8 mouse cellular contexts compared by ENCODE assay signal in genomic region chrX:13347027-13347840, GRCm38 (mm10).
DNase-seq lines count a peak whose midpoint lies in the region; ATAC-seq and TF ChIP-seq lines count a peak whose summit lies in the region.

No protein-coding gene starts in this region.

- DNase-seq in G1E (ENCODE audit: low spot score), result peak; percentile 55
- DNase-seq in cerebellum, adult 11-12 months, result peak; percentile 75
- peak; percentile 78 for DNase-seq in hindbrain, embryonic 10.5 days (ENCODE audit: low spot score)
- DNase-seq in layer of hippocampus, postnatal 10 days (ENCODE audit: low spot score in 2 of 2), result peak; percentile 64 to 72
- peak; percentile 92 for DNase-seq in lung, postnatal 0 days (ENCODE audit: low spot score)
- peak; percentile 39 for DNase-seq in ovary, postnatal 10 days (ENCODE audit: low spot score)
- DNase-seq in thymus, postnatal 10 days (ENCODE audit: low spot score in 2 of 2), result peak; percentile 62 to 72

- no peaks in the 10 kb centered on the region for H3K36me3 ChIP-seq in G1E (replicated peaks)
- no peaks in the 10 kb centered on the region for H3K36me3 ChIP-seq in hindbrain, embryonic 10.5 days
- H3K36me3 ChIP-seq in lung, postnatal 0 days (ENCODE audit: insufficient read depth, low read length), result no peaks in the 10 kb centered on the region

- peak; percentile 86 for ATAC-seq in G1E (ENCODE audit: extremely low read depth, insufficient number of reproducible peaks, low FRiP score, poor library complexity, severe bottlenecking)
- peak; percentile 86 for ATAC-seq in frontal cortex, adult (ENCODE audit: low TSS enrichment)
- ATAC-seq in lung, postnatal 0 days, result peak; percentile 93

- H3K4me3 ChIP-seq in G1E (ENCODE audit: low read depth, low read length), result peak overlapping the region; percentile 70
- peak overlapping the region; percentile 52 for H3K4me3 ChIP-seq in hindbrain, embryonic 10.5 days
- H3K4me3 ChIP-seq in lung, postnatal 0 days (ENCODE audit: low read depth, low read length), result peak overlapping the region; percentile 32

- H3K9ac ChIP-seq in lung, postnatal 0 days (replicated peaks; ENCODE audit: low read depth), result no peak overlapping the region

- H3K9me3 ChIP-seq in G1E (replicated peaks), result no peaks in the 10 kb centered on the region
- no peaks in the 10 kb centered on the region for H3K9me3 ChIP-seq in hindbrain, embryonic 10.5 days
- no peaks in the 10 kb centered on the region for H3K9me3 ChIP-seq in lung, postnatal 0 days (ENCODE audit: low read length)

- peaks cover 23% of the 10 kb centered on the region for H3K4me1 ChIP-seq in G1E (ENCODE audit: insufficient read depth, low read depth, low read length)
- peaks cover 29% of the 10 kb centered on the region for H3K4me1 ChIP-seq in hindbrain, embryonic 10.5 days (replicated peaks)
- no peaks in the 10 kb centered on the region for H3K4me1 ChIP-seq in lung, postnatal 0 days (ENCODE audit: insufficient read depth, low read depth, low read length)

- no peaks in the 10 kb centered on the region for H3K27me3 ChIP-seq in G1E (ENCODE audit: insufficient read depth, low read length)
- H3K27me3 ChIP-seq in hindbrain, embryonic 10.5 days (ENCODE audit: insufficient read depth, poor library complexity, severe bottlenecking), result peaks cover 78% of the 10 kb centered on the region
- H3K27me3 ChIP-seq in lung, postnatal 0 days (replicated peaks; ENCODE audit: insufficient read depth, low read length), result no peaks in the 10 kb centered on the region

- WGBS in hindbrain, embryonic 10.5 days, result 10% methylated on average over 27 of the region's 27 CpGs
- WGBS in lung, postnatal 0 days, result 7% methylated on average over 23 of the region's 27 CpGs

- H3K4me2 ChIP-seq in lung, postnatal 0 days (replicated peaks; ENCODE audit: low read depth, low read length), result peak overlapping the region; percentile 42

- peak; percentile 82 for TF ChIP-seq EP300 in lung, postnatal 0 days (IDR thresholded peaks at IDR 0.05)

- H3K27ac ChIP-seq in hindbrain, embryonic 10.5 days, result peak overlapping the region; percentile 94
- H3K27ac ChIP-seq in lung, postnatal 0 days (ENCODE audit: low read length), result peak overlapping the region; percentile 84

- TF ChIP-seq CTCF in G1E (IDR thresholded peaks at IDR 0.05; ENCODE audit: low read depth, low read length), result no peak
- TF ChIP-seq CTCF in lung, postnatal 0 days (IDR thresholded peaks at IDR 0.05), result no peak

Comparison
In these comparisons a context has a peak if more than half of its experiments do, and no peak if none do; other contexts are left out.
1. Peak in every context shown above with its lines: DNase-seq, ATAC-seq, H3K4me3 ChIP-seq and H3K27ac ChIP-seq.
2. DNase-seq: peak in every context shown above with its lines; median percentile 92 in lung, postnatal 0 days; 78 in hindbrain, embryonic 10.5 days; 75 in cerebellum, adult 11-12 months; 68 in layer of hippocampus, postnatal 10 days; 67 in thymus, postnatal 10 days; 55 in G1E; 39 in ovary, postnatal 10 days.